ENCODE assay signal across 14 mouse cellular contexts in genomic region chr12:69366424-69366823, GRCm38 (mm10). TPM values are rescaled to one million over a fixed set of nuclear protein-coding genes. Genes with fewer than 3 reads are reported as not detected.
DNase-seq lines count a peak whose midpoint lies in the region; TF ChIP-seq lines count a peak whose summit lies in the region.
"Had no signal": no experiment of that assay in that cellular context is flagged by ENCODE, and none has a peak within 500 bp of the region (broad histone marks: within the 10 kb centered on the region; RNA-seq: fewer than 3 reads in every experiment).

No protein-coding gene starts in this region.

- H3K4me3 ChIP-seq in layer of hippocampus, adult 2 months, result no peak overlapping the region
- H3K4me3 ChIP-seq: embryonic facial prominence, embryonic 13.5 days; forebrain, embryonic 15.5 days; limb, embryonic 12.5 days had no signal

- H3K27ac ChIP-seq in layer of hippocampus, adult 2 months, result no peak overlapping the region
- H3K27ac ChIP-seq: embryonic facial prominence, embryonic 13.5 days; forebrain, embryonic 15.5 days; limb, embryonic 12.5 days had no signal

- peak; percentile 76 for TF ChIP-seq CTCF in layer of hippocampus, adult 2 months (conservative IDR thresholded peaks at IDR 0.05)

- peak; percentile 42 to 48 for DNase-seq in cerebellum, postnatal 10 days
- DNase-seq in cerebellum, adult 11-12 months, result no peak
- no peak for DNase-seq in layer of hippocampus, adult 2 months (ENCODE audit: low spot score in 2 of 2)
- DNase-seq in layer of hippocampus, postnatal 25 days (ENCODE audit: extremely low spot score in 1 of 2, low spot score in 1 of 2), result no peak
- DNase-seq in 3T3-L1 (ENCODE audit: low read depth, low spot score), result peak; percentile 51
- peak; percentile 47 for DNase-seq in R1 (ENCODE audit: low read depth, low spot score)
- DNase-seq in ovary, postnatal 14 days (ENCODE audit: low spot score), result no peak
- no peak for DNase-seq in frontal cortex, postnatal 36 days (ENCODE audit: low spot score in 2 of 2)
- DNase-seq: kidney, adult 8-10 months; lung, postnatal 4 days had no signal

RNA-seq across cellular contexts. Expression of gene Arf6, which starts 5.5 kb away (rescaled TPM):
- total RNA-seq in layer of hippocampus, adult 2 months (2021), result 10 to 100 TPM; 50.1 to 50.3 TPM
- 10 to 100 TPM; 49.1 to 50.3 TPM for total RNA-seq in layer of hippocampus, postnatal 25 days (2021)

RNA-seq across cellular contexts. Expression of gene Gm9887, which starts 5.8 kb away (rescaled TPM):
- total RNA-seq in layer of hippocampus, adult 2 months (2021), result 1 to 10 TPM in 1 of 2 experiments, under 1 TPM in 1; 0.61 to 1.1 TPM
- 1 to 10 TPM; 1.1 to 1.3 TPM for total RNA-seq in layer of hippocampus, postnatal 25 days (2021)
- total RNA-seq: heart, postnatal 36 days had no signal

RNA-seq across cellular contexts. Expression of gene Nemf, which starts 9.5 kb away (rescaled TPM):
- 10 to 100 TPM; 50.0 to 50.2 TPM for total RNA-seq in layer of hippocampus, adult 2 months (2021)
- total RNA-seq in layer of hippocampus, postnatal 25 days (2021), result 10 to 100 TPM; 41.3 to 43.3 TPM

Comparison
In these comparisons a context has a peak if more than half of its experiments do, and no peak if none do; other contexts are left out.
1. DNase-seq: peak in cerebellum, postnatal 10 days (2 of 2), 3T3-L1 (single experiment) and R1 (single experiment); none in cerebellum, adult 11-12 months (single experiment), layer of hippocampus, adult 2 months (0 of 2), layer of hippocampus, postnatal 25 days (0 of 2), ovary, postnatal 14 days (single experiment) and frontal cortex, postnatal 36 days (0 of 2).